Mouse (Mus musculus): ENCODE measurements around the gene Ppa2.

DNA sequence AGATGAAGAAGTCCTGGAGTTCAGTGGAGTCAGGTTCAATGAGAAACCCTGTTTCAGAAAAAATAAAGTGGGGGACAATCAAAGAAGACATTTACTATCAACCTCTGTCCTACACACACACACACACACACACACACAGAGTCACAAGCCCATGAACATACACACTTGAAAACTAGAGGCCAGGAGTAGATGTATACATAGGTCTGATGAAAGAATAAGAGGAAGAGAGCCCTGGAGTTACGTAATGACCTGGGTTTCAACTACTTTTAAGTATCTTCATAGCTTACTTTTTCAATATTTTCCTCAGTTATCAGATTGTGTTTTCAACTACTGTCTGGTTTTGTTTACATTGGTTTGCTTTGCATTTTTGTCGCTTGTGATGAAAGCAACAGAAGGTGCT lies 21.1 kb upstream of the Ppa2 start:
- TF ChIP-seq CTCF (IDR thresholded peaks at IDR 0.05; ENCODE audit: borderline replicate concordance, insufficient read depth, low read length), result no peak
- no peak for TF ChIP-seq POLR2A (IDR thresholded peaks at IDR 0.05; ENCODE audit: low read depth, low read length)
